Mouse (Mus musculus) stomach, embryonic 14.5 days (tissue): ENCODE results near the gene Mybphl. TPM values are rescaled to one million over a fixed set of nuclear protein-coding genes. Genes with fewer than 3 reads are reported as not detected.

ENCODE experiments used
- ATAC-seq: fragments of 200-750 bp; cut with Nextera tagmentation; 2 replicates; pipeline ENCODE4 v1.8.0; 2017; ENCODE audit warnings: low read depth, moderate TSS enrichment; ENCODE audit not compliant: insufficient number of reproducible peaks, insufficient read depth, low FRiP score
- H3K27ac ChIP-seq: fragments of 300-500 bp; sonication (generic); 2 replicates; pipeline ENCODE4 v1.5.1; 2014; ENCODE audit warnings: mild to moderate bottlenecking, low read length, moderate library complexity, mixed read lengths
- H3K27me3 ChIP-seq: fragments of 300-500 bp; sonication (generic); 2 replicates; pipeline ENCODE4 v1.6.1; 2014; ENCODE audit warnings: low read length, control low read depth, mixed read lengths; ENCODE audit not compliant: control insufficient read depth, insufficient read depth
- H3K36me3 ChIP-seq: fragments of 300-500 bp; sonication (generic); 2 replicates; pipeline ENCODE4 v1.6.1; 2014; ENCODE audit warnings: mild to moderate bottlenecking, control low read depth, low read length, moderate library complexity, mixed read lengths; ENCODE audit not compliant: control insufficient read depth, insufficient read depth
- H3K4me1 ChIP-seq: fragments of 300-500 bp; sonication (generic); 2 replicates; pipeline ENCODE4 v1.6.1; 2014; ENCODE audit warnings: low read length, control low read depth, mixed read lengths; ENCODE audit not compliant: control insufficient read depth, insufficient read depth
- H3K4me2 ChIP-seq: fragments of 300-500 bp; sonication (generic); replicated peaks from 2 replicates; pipeline ENCODE4 v1.6.1; 2014; ENCODE audit warnings: low read depth, low read length, control low read depth
- H3K4me3 ChIP-seq: fragments of 300-500 bp; sonication (generic); 2 replicates; pipeline ENCODE4 v1.5.1; 2014; ENCODE audit warnings: low read depth, low read length, control low read depth
- H3K9ac ChIP-seq: fragments of 300-500 bp; sonication (generic); replicated peaks from 2 replicates; pipeline ENCODE4 v1.6.1; 2014; ENCODE audit warnings: low read depth, mild to moderate bottlenecking, control low read depth, low read length, moderate library complexity, mixed read lengths
- H3K9me3 ChIP-seq: fragments of 300-500 bp; sonication (generic); 2 replicates; pipeline ENCODE4 v1.6.1; 2016; ENCODE audit warnings: low read depth, low read length, control low read depth; ENCODE audit not compliant: control insufficient read depth
- WGBS: fragments of 180-500 bp; shearing (Covaris S2); extraction: QIAGEN DNeasy Blood & Tissue Kit; methylation state at CpG from one replicate; pipeline ENCODE4 v1.1.7; 2014; 5-methylcytosine and 5-hydroxymethylcytosine counted together
- polyA plus RNA-seq: library from polyadenylated mRNA; unstranded; fragments of >200 nt; fragmentation: Nextera tagmentation; extraction: Ambion mirVana; gene quantifications from 2 replicates; pipeline ENCODE4 v1.2.1, GENCODE M21; 2014

Mybphl gene
- polyA plus RNA-seq, 1 experiment from 2014 or later = not detected

DNA sequence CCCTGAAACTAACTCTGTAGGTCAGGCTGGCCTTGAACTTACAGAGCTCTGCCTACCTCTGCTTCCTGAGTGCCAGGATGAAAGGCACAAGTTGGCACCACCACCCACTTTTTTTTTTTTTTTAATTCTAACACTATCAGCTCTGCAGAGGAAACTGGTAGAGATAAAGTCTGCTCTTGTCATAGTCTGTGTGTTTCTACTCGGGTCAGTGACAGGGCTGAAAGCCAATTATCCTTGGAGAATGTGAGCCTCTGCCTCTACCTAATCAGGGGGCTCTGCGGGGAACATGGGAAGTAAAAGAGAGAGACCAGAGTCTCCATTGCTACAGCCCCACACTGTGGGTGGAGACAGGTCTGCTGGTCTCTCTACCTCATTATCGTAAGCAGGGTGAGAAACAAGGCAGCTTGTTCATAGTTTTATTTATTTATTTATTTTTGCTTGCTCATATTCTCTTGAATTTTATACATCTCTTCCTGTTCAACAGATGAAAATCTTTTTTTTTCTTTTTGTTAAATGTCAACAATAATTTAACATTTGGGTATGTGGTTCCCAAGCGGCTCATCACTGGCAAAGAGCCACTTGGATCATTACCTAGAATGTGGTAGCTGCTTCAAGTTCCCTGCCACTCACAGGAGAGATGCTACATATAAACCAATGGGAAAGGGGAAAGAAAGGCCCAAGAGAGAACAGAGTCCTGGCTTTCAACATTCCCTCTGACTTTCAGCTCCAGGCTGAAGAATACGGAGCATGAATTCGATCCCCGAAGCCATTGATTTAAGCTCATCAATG, 14.4 kb downstream of the Mybphl start:
- Histone ChIP-seq H3K9ac (no peak overlapping the region), H3K36me3 (no peaks in the 10 kb centered on the region), H3K27ac (no peak overlapping the region), H3K4me2 (no peak overlapping the region), H3K4me1 (peaks cover 9% of the 10 kb centered on the region), H3K9me3 (no peaks in the 10 kb centered on the region), H3K27me3 (no peaks in the 10 kb centered on the region), H3K4me3 (no peak overlapping the region)
- ATAC-seq = no peak
- whole genome bisulfite sequencing = 82% methylated on average over 7 of the region's 7 CpGs

DNA sequence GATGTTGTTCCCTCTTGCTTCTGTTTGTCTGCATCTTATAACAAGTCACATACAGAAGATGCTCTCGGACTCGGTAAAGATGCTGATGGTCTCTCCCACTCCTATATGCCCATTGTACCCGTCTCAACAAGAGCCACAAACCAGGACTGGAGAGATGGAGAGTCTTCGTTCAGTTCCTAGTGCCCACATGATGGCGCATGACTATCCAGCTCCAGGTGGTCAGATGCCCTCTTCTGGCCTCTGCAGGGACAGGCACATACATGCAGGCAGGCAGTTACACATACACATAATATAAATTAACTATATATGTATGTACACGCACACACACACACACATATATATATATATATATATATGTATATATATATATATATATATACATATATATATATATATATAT, 16.0 kb downstream of the Mybphl start:
- H3K36me3 ChIP-seq = no peaks in the 10 kb centered on the region; the same call in 1 of the 2 replicates
- H3K9ac ChIP-seq = no peak overlapping the region
- ATAC-seq = no peak
- H3K27ac ChIP-seq = no peak overlapping the region
- H3K9me3 ChIP-seq = no peaks in the 10 kb centered on the region
- no peak overlapping the region for H3K4me2 ChIP-seq
- WGBS = 77% methylated on average over 6 of the region's 6 CpGs
- H3K27me3 ChIP-seq = no peaks in the 10 kb centered on the region
- no peak overlapping the region for H3K4me3 ChIP-seq
- H3K4me1 ChIP-seq = peaks cover 18% of the 10 kb centered on the region

DNA sequence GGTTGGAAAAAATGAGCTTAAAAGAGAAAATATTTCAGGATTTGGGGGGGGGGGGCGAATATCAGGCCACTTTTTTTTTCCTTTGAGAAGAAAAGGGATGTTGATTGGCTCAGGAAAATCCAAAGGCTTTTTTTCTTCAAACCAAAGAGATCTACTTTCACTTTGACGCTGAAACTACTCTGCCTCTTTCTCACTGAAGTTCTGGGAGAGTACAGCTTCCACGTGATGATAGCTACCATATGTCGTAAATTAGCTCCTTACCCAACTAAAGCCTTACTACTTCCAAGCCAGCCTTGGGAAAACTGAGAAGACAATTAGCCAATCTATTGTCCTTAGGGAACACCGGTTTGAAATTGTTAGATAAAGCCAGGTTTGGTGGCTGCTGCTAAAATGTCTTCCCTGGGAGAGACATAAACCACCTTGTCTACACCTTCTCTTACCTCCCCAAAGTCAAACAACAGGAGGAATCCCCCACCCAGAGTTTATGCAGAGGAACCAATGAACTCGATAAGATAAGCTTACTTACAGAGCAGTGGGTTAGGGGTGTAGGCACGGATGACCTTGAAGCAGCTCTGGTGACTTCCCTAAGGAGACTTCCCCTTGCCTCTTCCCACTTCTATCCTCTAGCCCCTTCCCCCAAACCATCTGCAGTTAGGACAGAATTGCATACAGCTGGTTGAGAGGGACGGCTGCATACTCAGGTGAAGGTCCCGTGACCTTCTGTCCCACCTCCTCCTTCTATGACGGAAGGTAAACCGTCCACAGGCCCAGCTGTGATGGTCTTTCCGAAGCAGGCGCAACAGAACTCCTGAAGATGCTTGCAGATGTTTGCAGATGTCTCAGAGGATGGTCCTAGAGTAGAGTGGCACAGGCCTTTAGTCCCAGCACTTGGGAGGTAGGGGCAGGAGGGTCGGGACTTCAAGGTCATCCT, 17.5 kb downstream of the Mybphl start:
- Histone ChIP-seq H3K4me1 (peaks cover 18% of the 10 kb centered on the region), H3K36me3 (peaks cover 11% of the 10 kb centered on the region), H3K4me2 (peak overlapping the region; percentile 78; the same call in 1 of the 2 replicates), H3K27me3 (no peaks in the 10 kb centered on the region), H3K4me3 (no peak overlapping the region), H3K9me3 (no peaks in the 10 kb centered on the region), H3K27ac (0 out of 2 replicates have a peak overlapping the region, but pooled peaks have one; percentile 39), H3K9ac (no peak overlapping the region)
- WGBS = 58% methylated on average over 14 of the region's 14 CpGs
- ATAC-seq = no peak

DNA sequence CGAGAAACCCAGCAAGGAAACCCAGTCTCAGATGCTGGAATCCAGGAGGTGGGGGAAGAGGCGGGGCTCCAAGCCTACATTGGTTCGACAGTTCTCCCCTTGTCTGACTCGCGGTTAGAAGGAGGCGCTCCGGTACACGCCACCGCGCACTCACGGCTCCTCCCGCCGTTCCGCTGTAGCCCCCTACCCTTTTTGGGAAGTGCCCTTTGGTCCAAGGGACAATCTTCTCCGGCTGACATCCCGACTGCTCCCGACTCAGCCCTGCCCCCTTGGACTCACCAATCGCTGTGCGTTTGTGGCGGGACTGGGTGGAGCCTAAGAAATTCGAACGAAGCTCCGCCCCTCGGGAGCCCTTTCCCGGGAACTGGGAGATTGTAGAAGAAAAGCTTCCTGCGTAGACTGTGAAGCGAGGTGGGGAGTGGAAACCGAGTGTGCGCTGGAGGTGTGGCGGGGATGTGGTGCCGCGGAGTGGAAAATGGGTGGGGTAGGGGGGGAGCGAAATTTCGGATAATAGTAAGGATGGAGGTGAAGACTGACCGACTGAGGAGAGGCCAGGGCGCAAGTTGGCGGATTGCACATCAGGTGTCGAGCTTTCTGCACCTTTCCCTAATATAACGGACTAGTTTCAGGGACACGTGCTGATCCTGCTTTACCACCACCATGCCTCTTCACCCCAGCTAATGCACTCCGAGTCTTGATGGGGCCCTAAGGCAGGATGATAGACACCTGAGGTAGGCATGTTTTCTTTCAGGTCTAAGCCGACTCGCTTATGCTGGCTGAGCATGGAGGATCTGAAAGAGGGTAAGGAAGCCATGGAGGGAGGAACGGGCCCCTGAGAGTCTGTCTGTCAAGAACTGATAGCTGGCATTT, 19.0 kb downstream of the Mybphl start, which contains the start of gene Psrc1:
Gene Psrc1 (plus strand): TSS at position 355 of the 870 bp plus-strand sequence.
- H3K27me3 ChIP-seq = no peaks in the 10 kb centered on the region
- under 1% methylated on average over 44 of the region's 44 CpGs for WGBS
- H3K36me3 ChIP-seq = peaks cover 17% of the 10 kb centered on the region
- H3K9me3 ChIP-seq = no peaks in the 10 kb centered on the region
- H3K27ac ChIP-seq = peak within 1 kb of the TSS; percentile 39; the same call in 1 of the 2 replicates
- peaks cover 18% of the 10 kb centered on the region for H3K4me1 ChIP-seq
- peak within 1 kb of the TSS; percentile 56 for H3K4me3 ChIP-seq
- ATAC-seq = peak; percentile 91
- peak within 1 kb of the TSS; percentile 78 for H3K4me2 ChIP-seq
- H3K9ac ChIP-seq = 0 out of 2 replicates have a peak within 1 kb of the TSS, but pooled peaks have one; percentile 30

DNA sequence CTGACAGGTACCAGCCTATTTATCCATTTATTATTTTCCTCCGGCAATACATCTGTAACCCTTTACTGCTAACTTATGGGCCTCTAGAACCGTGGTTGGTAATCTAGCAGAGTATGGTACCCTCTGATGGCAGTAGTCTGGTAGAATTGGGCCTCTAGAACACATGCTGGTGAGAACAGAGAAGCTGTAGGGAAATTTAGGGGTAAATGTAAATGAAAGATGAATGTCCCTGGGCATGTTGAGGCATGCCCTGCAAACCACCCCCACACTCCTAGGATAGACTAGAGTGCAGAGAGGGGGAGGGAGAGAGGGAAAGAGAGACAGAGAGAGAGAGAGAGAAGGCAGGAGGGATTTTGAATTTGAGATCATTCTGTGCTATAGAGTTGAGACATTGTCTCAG, 19.7 kb downstream of the Mybphl start:
- no peak for ATAC-seq
- no peak overlapping the region for H3K27ac ChIP-seq
- H3K9me3 ChIP-seq = no peaks in the 10 kb centered on the region
- H3K27me3 ChIP-seq = no peaks in the 10 kb centered on the region
- peak overlapping the region; percentile 56 for H3K4me3 ChIP-seq
- peaks cover 17% of the 10 kb centered on the region for H3K36me3 ChIP-seq
- peaks cover 18% of the 10 kb centered on the region for H3K4me1 ChIP-seq
- WGBS = 32% methylated on average over 2 of the region's 2 CpGs
- H3K9ac ChIP-seq = 0 out of 2 replicates have a peak overlapping the region, but pooled peaks have one; percentile 30
- H3K4me2 ChIP-seq = peak overlapping the region; percentile 78

DNA sequence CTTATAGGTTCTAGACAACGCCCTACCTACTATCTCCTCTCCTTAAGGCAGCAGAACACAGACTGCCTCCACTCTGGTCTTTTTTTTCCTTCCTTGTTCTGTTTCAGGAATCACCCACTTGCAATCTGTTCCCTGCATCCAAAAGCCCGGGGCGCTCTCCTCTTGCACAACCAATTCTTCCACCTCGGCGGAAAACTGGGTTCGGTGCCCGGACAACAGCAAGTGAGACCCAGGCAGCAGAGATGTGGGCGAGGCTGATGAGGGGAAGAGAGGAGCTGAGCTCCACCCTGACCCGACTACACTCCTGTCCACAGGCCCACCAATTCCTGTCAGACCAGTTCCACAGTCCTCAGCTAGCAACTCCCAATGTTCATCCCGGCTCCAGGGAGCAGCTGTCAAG, 21.5 kb downstream of the Mybphl start:
- Histone ChIP-seq H3K9ac (no peak overlapping the region), H3K27ac (no peak overlapping the region), H3K9me3 (no peaks in the 10 kb centered on the region), H3K4me2 (no peak overlapping the region), H3K36me3 (peaks cover 17% of the 10 kb centered on the region), H3K27me3 (no peaks in the 10 kb centered on the region), H3K4me3 (no peak overlapping the region), H3K4me1 (peaks cover 18% of the 10 kb centered on the region)
- WGBS = 78% methylated on average over 10 of the region's 10 CpGs
- ATAC-seq = no peak

DNA sequence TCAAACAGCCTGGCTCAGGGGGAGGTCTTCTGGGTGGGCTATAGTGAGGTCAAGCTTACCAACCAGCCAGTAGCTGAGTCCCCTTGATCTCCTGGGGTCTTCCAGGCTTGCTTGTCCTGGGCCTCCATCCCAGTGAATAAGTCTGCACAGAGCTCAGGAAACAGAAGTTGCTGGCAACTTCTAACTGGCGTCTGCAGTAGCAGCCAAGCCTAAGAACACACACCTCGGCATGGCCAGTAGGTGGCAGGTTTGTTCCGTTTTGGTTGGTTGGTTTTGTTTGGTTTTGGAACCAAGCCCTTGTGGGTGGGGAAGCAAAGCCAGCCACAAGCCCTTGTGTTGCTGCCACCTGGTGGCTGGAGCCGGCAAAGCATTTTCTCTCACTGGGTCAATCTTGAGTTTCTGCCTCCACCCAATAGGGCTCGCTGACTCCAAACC, 24.4 kb downstream of the Mybphl start:
- Histone ChIP-seq H3K4me2 (no peak overlapping the region), H3K9me3 (no peaks in the 10 kb centered on the region), H3K4me1 (peaks cover 22% of the 10 kb centered on the region; the same call in 1 of the 2 replicates), H3K27ac (peak overlapping the region; percentile 72; the same call in 1 of the 2 replicates), H3K27me3 (no peaks in the 10 kb centered on the region), H3K9ac (no peak overlapping the region), H3K36me3 (peaks cover 17% of the 10 kb centered on the region), H3K4me3 (no peak overlapping the region)
- peak; percentile 81 for ATAC-seq
- WGBS = 1% methylated on average over 5 of the region's 5 CpGs
